Mouse (Mus musculus): ENCODE measurements around the gene Cpa2. TPM values are rescaled to one million over a fixed set of nuclear protein-coding genes. Genes with fewer than 3 reads are reported as not detected.

The Cpa2 gene
- polyA plus RNA-seq, 1 experiment from 2014 or later: 3.3 TPM

- WGBS: 31% methylated on average over 17 of the region's 17 CpGs
- Histone ChIP-seq H3K9me3 (ENCODE audit: control insufficient read depth, low read length) (no peaks in the 10 kb centered on the region), H3K4me3 (ENCODE audit: low read depth, low read length) (peak overlapping the region; percentile 15; the same call in 1 of the 2 replicates), H3K9ac (ENCODE audit: low read depth, low read length) (peak overlapping the region; percentile 52), H3K4me1 (ENCODE audit: control insufficient read depth, insufficient read depth, low read length) (peaks cover 54% of the 10 kb centered on the region), H3K27me3 (replicated peaks; ENCODE audit: control insufficient read depth, insufficient read depth, low read length) (no peaks in the 10 kb centered on the region), H3K4me2 (ENCODE audit: low read depth, low read length) (peak overlapping the region; percentile 39), H3K36me3 (ENCODE audit: control insufficient read depth, insufficient read depth, low read length) (no peaks in the 10 kb centered on the region), H3K27ac (replicated peaks; ENCODE audit: low read depth, low read length) (peak overlapping the region; percentile 95)
- peak; percentile 70 for ATAC-seq (ENCODE audit: low read depth)
- peak; percentile 93 for DNase-seq (ENCODE audit: low spot score)
Measured at GRCm38 (mm10) chr6:30576477-30577203, 35.3 kb downstream of the Cpa2 start.

- 57% methylated on average over 17 of the region's 17 CpGs for WGBS
- H3K4me1 ChIP-seq (ENCODE audit: control insufficient read depth, insufficient read depth, low read length): peaks cover 24% of the 10 kb centered on the region
Measured at GRCm38 (mm10) chr6:30579961-30580840, 38.8 kb downstream of the Cpa2 start.

DNA sequence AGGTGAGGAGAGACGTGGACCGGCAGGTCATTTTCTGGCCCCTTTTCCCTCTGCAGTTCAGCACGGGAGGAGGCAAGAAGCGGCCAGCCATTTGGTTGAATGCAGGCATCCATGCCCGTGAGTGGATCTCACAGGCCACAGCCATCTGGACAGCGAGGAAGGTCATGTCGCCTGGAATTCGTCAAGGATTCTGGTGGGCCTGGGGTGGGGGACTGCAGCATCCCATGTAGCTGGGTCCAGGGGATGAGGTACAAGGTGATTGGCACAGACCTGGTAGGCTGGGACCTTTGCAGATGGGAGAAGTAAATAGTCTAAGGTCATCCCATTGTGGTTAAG is 39.4 kb downstream of the Cpa2 start:
- no peak for ATAC-seq (ENCODE audit: low read depth)
- DNase-seq (ENCODE audit: low spot score): no peak
- H3K27ac ChIP-seq (replicated peaks; ENCODE audit: low read depth, low read length): peak overlapping the region; percentile 52

More at GRCm38 (mm10) chr6:30579961-30580840, 38.8 kb downstream of the Cpa2 start:
- Histone ChIP-seq H3K9ac (ENCODE audit: low read depth, low read length) (no peak overlapping the region), H3K27me3 (replicated peaks; ENCODE audit: control insufficient read depth, insufficient read depth, low read length) (no peaks in the 10 kb centered on the region), H3K36me3 (ENCODE audit: control insufficient read depth, insufficient read depth, low read length) (no peaks in the 10 kb centered on the region), H3K9me3 (ENCODE audit: control insufficient read depth, low read length) (no peaks in the 10 kb centered on the region), H3K4me2 (ENCODE audit: low read depth, low read length) (no peak overlapping the region), H3K4me3 (ENCODE audit: low read depth, low read length) (no peak overlapping the region), H3K27ac (replicated peaks; ENCODE audit: low read depth, low read length) (peak overlapping the region; percentile 52; the same call in 1 of the 2 replicates)
- DNase-seq (ENCODE audit: low spot score): no peak
- no peak for ATAC-seq (ENCODE audit: low read depth)

DNA sequence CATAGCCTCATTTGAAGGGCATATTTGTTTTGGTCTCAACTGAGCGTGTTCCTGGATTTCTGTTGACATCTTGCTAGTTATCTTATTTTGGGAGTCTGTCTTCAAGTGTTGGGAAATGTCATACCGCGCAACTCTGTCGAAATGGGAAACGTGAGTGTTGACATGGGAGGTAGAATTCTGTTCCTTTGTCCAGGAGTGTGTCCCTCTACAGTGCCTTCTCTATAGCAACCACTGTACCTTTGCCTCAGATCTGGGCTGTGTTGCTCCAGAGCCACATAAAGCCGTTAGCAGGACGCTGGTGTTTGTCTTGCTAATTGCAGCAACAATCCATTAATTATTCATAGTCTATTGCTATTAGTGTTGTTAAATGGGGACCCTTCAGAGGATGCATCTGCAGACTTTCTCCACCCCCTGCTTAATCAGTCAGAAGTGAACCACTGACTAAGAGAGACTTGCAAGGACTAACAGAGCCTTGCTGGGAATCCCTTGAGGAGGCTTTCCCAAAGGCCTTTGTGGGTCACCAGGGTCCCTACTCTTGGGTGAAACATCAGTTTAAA is 45.6 kb downstream of the Cpa2 start:
- no peak overlapping the region for H3K27ac ChIP-seq (replicated peaks; ENCODE audit: low read depth, low read length)
- WGBS: 84% methylated on average over 7 of the region's 7 CpGs
- H3K9ac ChIP-seq (ENCODE audit: low read depth, low read length): no peak overlapping the region
- H3K4me2 ChIP-seq (ENCODE audit: low read depth, low read length): no peak overlapping the region
- H3K27me3 ChIP-seq (replicated peaks; ENCODE audit: control insufficient read depth, insufficient read depth, low read length): no peaks in the 10 kb centered on the region
- peaks cover 4% of the 10 kb centered on the region; the same call in 1 of the 2 replicates for H3K4me1 ChIP-seq (ENCODE audit: control insufficient read depth, insufficient read depth, low read length)
- H3K36me3 ChIP-seq (ENCODE audit: control insufficient read depth, insufficient read depth, low read length): no peaks in the 10 kb centered on the region
- ATAC-seq (ENCODE audit: low read depth): no peak
- no peak overlapping the region for H3K4me3 ChIP-seq (ENCODE audit: low read depth, low read length)
- H3K9me3 ChIP-seq (ENCODE audit: control insufficient read depth, low read length): no peaks in the 10 kb centered on the region
- no peak for DNase-seq (ENCODE audit: low spot score)

More for the DNA sequence above, 39.4 kb downstream of the Cpa2 start:
- no peaks in the 10 kb centered on the region for H3K27me3 ChIP-seq (replicated peaks; ENCODE audit: control insufficient read depth, insufficient read depth, low read length)
- H3K9ac ChIP-seq (ENCODE audit: low read depth, low read length): no peak overlapping the region
- WGBS: 60% methylated on average over 8 of the region's 8 CpGs
- H3K9me3 ChIP-seq (ENCODE audit: control insufficient read depth, low read length): no peaks in the 10 kb centered on the region
- H3K4me3 ChIP-seq (ENCODE audit: low read depth, low read length): no peak overlapping the region
- peaks cover 20% of the 10 kb centered on the region for H3K4me1 ChIP-seq (ENCODE audit: control insufficient read depth, insufficient read depth, low read length)
- no peak overlapping the region for H3K4me2 ChIP-seq (ENCODE audit: low read depth, low read length)
- no peaks in the 10 kb centered on the region for H3K36me3 ChIP-seq (ENCODE audit: control insufficient read depth, insufficient read depth, low read length)

DNA sequence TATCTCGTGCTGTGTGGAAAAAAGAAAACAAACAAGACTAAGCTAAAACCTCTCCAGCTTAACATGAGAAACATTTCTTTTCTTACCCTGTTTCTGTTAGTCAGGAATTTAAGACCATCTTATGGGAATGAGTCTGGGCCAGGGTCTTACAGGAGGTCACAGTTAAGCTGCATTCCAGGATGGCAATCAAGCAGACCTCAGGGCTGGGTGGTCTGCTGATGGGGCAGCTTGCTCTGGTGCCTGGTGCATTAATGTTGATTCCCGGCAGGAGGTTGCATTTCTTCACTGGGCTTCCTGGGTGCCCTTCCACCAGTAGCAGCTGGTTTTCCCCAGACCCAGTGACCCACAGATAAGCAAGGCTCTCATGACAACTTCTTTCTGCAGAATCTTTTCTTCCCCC is 48.4 kb downstream of the Cpa2 start:
- Histone ChIP-seq H3K9ac (ENCODE audit: low read depth, low read length) (no peak overlapping the region), H3K27me3 (replicated peaks; ENCODE audit: control insufficient read depth, insufficient read depth, low read length) (no peaks in the 10 kb centered on the region), H3K4me3 (ENCODE audit: low read depth, low read length) (no peak overlapping the region), H3K4me2 (ENCODE audit: low read depth, low read length) (no peak overlapping the region), H3K4me1 (ENCODE audit: control insufficient read depth, insufficient read depth, low read length) (peaks cover 4% of the 10 kb centered on the region; the same call in 1 of the 2 replicates), H3K9me3 (ENCODE audit: control insufficient read depth, low read length) (no peaks in the 10 kb centered on the region), H3K36me3 (ENCODE audit: control insufficient read depth, insufficient read depth, low read length) (no peaks in the 10 kb centered on the region), H3K27ac (replicated peaks; ENCODE audit: low read depth, low read length) (peak overlapping the region; percentile 40; the same call in 1 of the 2 replicates)
- DNase-seq (ENCODE audit: low spot score) (no peak), ATAC-seq (ENCODE audit: low read depth) (no peak)
- WGBS: 20% methylated on average over 2 of the region's 2 CpGs

GRCm38 (mm10) chr6:30591851-30592404 is 50.5 kb downstream of the Cpa2 start:
- Histone ChIP-seq H3K27ac (replicated peaks; ENCODE audit: low read depth, low read length) (no peak overlapping the region), H3K4me1 (ENCODE audit: control insufficient read depth, insufficient read depth, low read length) (peaks cover 10% of the 10 kb centered on the region; the same call in 1 of the 2 replicates), H3K27me3 (replicated peaks; ENCODE audit: control insufficient read depth, insufficient read depth, low read length) (no peaks in the 10 kb centered on the region), H3K9me3 (ENCODE audit: control insufficient read depth, low read length) (no peaks in the 10 kb centered on the region), H3K36me3 (ENCODE audit: control insufficient read depth, insufficient read depth, low read length) (no peaks in the 10 kb centered on the region), H3K4me3 (ENCODE audit: low read depth, low read length) (no peak overlapping the region), H3K9ac (ENCODE audit: low read depth, low read length) (no peak overlapping the region), H3K4me2 (ENCODE audit: low read depth, low read length) (no peak overlapping the region)
- ATAC-seq (ENCODE audit: low read depth): no peak
- no peak for DNase-seq (ENCODE audit: low spot score)
- 48% methylated on average over 5 of the region's 5 CpGs for WGBS

DNA sequence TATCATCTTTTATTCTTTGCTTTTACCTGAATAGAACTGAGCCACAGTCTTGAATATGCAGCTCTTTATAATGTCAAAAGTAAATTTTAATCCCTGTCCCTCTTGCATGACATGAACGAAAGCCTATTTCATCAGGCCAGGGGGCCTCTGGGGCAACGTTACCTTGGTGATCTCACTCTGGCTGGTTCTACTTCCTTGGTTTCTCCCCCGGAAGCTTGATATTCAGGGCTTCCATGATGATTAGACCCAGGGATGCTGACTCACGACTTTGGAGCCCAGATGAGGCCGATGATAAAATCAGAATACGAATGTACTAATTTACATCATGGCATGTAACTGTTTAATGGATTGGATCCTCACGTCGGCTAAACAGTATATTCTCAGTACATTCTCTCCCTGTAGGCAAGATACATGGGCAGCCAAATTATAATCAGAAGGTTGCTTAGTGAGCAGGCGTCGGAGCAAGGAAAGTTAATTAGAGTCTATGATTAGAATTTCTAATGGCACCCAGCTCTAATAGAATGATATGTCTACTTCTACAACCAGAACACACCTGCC is 51.1 kb downstream of the Cpa2 start:
- 68% methylated on average over 10 of the region's 10 CpGs for WGBS
- peaks cover 10% of the 10 kb centered on the region; the same call in 1 of the 2 replicates for H3K4me1 ChIP-seq (ENCODE audit: control insufficient read depth, insufficient read depth, low read length)
- H3K36me3 ChIP-seq (ENCODE audit: control insufficient read depth, insufficient read depth, low read length): no peaks in the 10 kb centered on the region
- no peaks in the 10 kb centered on the region for H3K27me3 ChIP-seq (replicated peaks; ENCODE audit: control insufficient read depth, insufficient read depth, low read length)
- no peak overlapping the region for H3K9ac ChIP-seq (ENCODE audit: low read depth, low read length)
- no peak overlapping the region for H3K27ac ChIP-seq (replicated peaks; ENCODE audit: low read depth, low read length)
- no peak for DNase-seq (ENCODE audit: low spot score)
- H3K4me3 ChIP-seq (ENCODE audit: low read depth, low read length): no peak overlapping the region
- H3K4me2 ChIP-seq (ENCODE audit: low read depth, low read length): no peak overlapping the region
- no peak for ATAC-seq (ENCODE audit: low read depth)
- no peaks in the 10 kb centered on the region for H3K9me3 ChIP-seq (ENCODE audit: control insufficient read depth, low read length)

GRCm38 (mm10) chr6:30594364-30594763 is 53.0 kb downstream of the Cpa2 start:
- no peak for DNase-seq (ENCODE audit: low spot score)
- no peaks in the 10 kb centered on the region for H3K36me3 ChIP-seq (ENCODE audit: control insufficient read depth, insufficient read depth, low read length)
- no peak overlapping the region for H3K9ac ChIP-seq (ENCODE audit: low read depth, low read length)
- no peak overlapping the region for H3K27ac ChIP-seq (replicated peaks; ENCODE audit: low read depth, low read length)
- H3K9me3 ChIP-seq (ENCODE audit: control insufficient read depth, low read length): no peaks in the 10 kb centered on the region
- H3K4me2 ChIP-seq (ENCODE audit: low read depth, low read length): no peak overlapping the region
- ATAC-seq (ENCODE audit: low read depth): no peak
- H3K27me3 ChIP-seq (replicated peaks; ENCODE audit: control insufficient read depth, insufficient read depth, low read length): no peaks in the 10 kb centered on the region
- H3K4me1 ChIP-seq (ENCODE audit: control insufficient read depth, insufficient read depth, low read length): peaks cover 10% of the 10 kb centered on the region; the same call in 1 of the 2 replicates
- no peak overlapping the region for H3K4me3 ChIP-seq (ENCODE audit: low read depth, low read length)
- 71% methylated on average over 7 of the region's 7 CpGs for WGBS
